Mouse (Mus musculus) spleen, adult 2 months (tissue): ENCODE measurements around the gene Nudt14.

ENCODE experiments used
- CTCF ChIP-seq: fragments of 200-500 bp; IDR thresholded peaks from 2 replicates; pipeline ENCODE4 v1.5.1; 2011; ENCODE audit warnings: mild to moderate bottlenecking, inconsistent platforms; ENCODE audit not compliant: insufficient read depth, insufficient read length, insufficient replicate concordance; ENCODE audit errors: extremely low read depth
- POLR2A ChIP-seq: fragments of 200-500 bp; IDR thresholded peaks from 2 replicates; pipeline ENCODE4 v1.6.1; 2011; ENCODE audit warnings: low read depth, low read length, inconsistent platforms

- TF ChIP-seq POLR2A (no peak), CTCF (no peak)
Measured at GRCm38 (mm10) chr12:112908991-112909390, 32.9 kb downstream of the Nudt14 start.
